ENCODE assay signal across 24 mouse cellular contexts in the genomic region with DNA sequence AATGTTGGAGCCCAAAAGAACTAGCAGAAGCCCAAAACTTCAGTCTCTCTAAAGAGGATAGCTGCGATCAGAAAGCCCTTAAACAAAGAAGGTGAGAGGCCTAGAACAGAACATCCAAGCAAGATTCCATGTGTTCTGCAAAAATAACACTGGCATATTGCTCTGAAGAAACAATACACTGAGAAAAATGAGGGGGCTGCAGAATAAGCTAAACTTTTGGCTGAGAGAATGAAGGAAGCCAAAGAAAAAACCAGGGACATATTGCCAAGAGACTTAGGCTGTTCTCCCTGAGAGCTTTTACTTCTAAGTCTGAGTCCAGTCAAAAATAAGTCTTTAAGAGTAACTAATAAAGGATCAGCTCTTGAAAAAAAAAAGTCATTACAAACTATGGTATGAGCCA. TPM values are rescaled to one million over a fixed set of nuclear protein-coding genes. Genes with fewer than 3 reads are reported as not detected.
"Had no signal": no experiment of that assay in that cellular context is flagged by ENCODE, and none has a peak within 500 bp of the region (broad histone marks: within the 10 kb centered on the region; RNA-seq: fewer than 3 reads in every experiment).

No protein-coding gene starts in this region.

- DNase-seq: kidney, adult 18-20 months; kidney, adult 9 months; kidney, postnatal 14 days; kidney, postnatal 4 days; liver; lung, adult 18-20 months; lung, postnatal 10 days; lung, postnatal 36 days; retina, postnatal 1 day; right cerebral cortex, postnatal 4 days; thymus, postnatal 25 days had no signal

RNA-seq across cellular contexts. Expression of a gene that starts 32.4 kb away (rescaled TPM):
- polyA plus RNA-seq: intestine, embryonic 16.5 days; kidney, embryonic 16.5 days; limb, embryonic 10.5 days; limb, embryonic 13.5 days; liver, embryonic 12.5 days; liver, embryonic 15.5 days; midbrain, embryonic 10.5 days; midbrain, embryonic 13.5 days; midbrain, embryonic 16.5 days; myocyte; neural tube, embryonic 13.5 days; stomach, embryonic 14.5 days; stomach, postnatal 0 days had no signal
